Mouse (Mus musculus): ENCODE data around the gene Krt34. TPM values are rescaled to one million over a fixed set of nuclear protein-coding genes. Genes with fewer than 3 reads are reported as not detected.
A peak's percentile ranks its signal among the peaks of the same experiment; 100 is the strongest.

Krt34 gene
- polyA plus RNA-seq, 1 experiment from 2014 or later = 1.1 TPM

DNA sequence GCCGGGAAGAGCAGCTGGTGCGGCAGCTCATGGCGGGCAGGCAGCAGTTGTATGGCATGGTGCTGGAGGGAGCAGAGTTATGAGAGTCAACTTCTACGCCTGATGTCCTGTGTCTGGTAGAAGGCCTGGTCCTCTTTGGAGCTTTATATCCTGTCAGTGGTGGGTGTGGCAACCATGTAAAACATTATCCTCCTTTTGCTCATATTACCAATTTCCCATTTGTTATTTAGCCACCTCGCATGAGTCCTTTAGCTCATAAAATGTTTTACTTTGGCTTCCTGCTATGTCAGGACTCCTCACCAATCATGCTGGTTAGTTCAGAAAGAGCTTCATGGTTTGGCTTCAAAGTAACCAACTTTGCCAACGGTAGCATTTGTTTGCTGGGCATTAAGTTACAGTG, 11.6 kb downstream of the Krt34 start, which contains the start of gene Krt33b:
Gene Krt33b, minus strand, starts transcription at position 101 of the 400 bp plus-strand sequence.
- Histone ChIP-seq H3K9ac (no peak within 1 kb of the TSS), H3K4me3 (no peak within 1 kb of the TSS), H3K4me1 (no peaks in the 10 kb centered on the region), H3K4me2 (no peak within 1 kb of the TSS), H3K27ac (no peak within 1 kb of the TSS), H3K27me3 (no peaks in the 10 kb centered on the region), H3K9me3 (no peaks in the 10 kb centered on the region), H3K36me3 (no peaks in the 10 kb centered on the region)
- no peak for ATAC-seq (ENCODE audit: insufficient number of reproducible peaks, low FRiP score, low TSS enrichment, low read depth)
- WGBS = 81% methylated on average over 6 of the region's 6 CpGs

DNA sequence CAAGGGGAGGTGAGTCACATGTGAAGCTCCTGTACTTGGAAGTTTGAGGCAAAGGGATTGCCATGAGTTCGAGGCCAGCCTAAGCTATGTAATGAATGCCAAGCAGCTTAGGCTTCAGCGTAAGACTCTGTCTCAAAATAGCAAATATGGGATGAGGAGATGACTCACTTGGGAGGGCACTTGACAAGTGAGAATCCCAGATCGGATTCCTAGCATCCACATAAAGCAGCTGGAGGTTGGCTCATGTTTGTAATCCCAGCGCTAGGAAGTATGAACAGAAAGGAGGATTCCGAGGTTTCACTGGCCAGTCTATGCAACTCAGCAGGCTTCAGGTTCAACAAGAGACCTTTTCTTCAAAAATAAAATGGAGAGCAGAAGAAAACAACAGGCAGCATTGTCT, 19.9 kb downstream of the Krt34 start:
- Histone ChIP-seq H3K4me1 (no peaks in the 10 kb centered on the region), H3K27ac (no peak overlapping the region), H3K9ac (no peak overlapping the region), H3K27me3 (no peaks in the 10 kb centered on the region), H3K9me3 (no peaks in the 10 kb centered on the region), H3K4me2 (no peak overlapping the region), H3K36me3 (no peaks in the 10 kb centered on the region), H3K4me3 (no peak overlapping the region)
- ATAC-seq (ENCODE audit: insufficient number of reproducible peaks, low FRiP score, low TSS enrichment, low read depth) = no peak
- 73% methylated on average over 5 of the region's 5 CpGs for WGBS

DNA sequence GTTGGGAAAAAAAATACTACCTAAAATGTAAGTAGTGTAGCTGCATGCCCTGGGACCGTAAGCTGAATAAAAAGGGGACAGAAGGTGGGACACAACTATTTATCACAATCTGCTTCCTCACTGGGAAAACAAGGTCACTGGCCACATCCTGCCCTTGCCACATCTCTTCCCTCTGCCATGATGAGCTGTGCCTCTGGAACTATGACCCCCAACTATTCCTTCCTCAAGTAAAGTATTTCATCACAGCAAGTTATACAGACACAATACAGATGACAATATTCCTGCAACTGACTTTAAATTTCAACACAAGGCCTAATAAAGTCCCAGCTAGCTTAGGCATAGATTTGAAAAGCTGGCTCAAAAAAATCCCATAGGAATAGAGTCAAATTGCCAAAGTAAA, 21.9 kb downstream of the Krt34 start:
- Histone ChIP-seq H3K27me3 (no peaks in the 10 kb centered on the region), H3K4me2 (no peak overlapping the region), H3K9me3 (no peaks in the 10 kb centered on the region), H3K9ac (no peak overlapping the region), H3K27ac (no peak overlapping the region), H3K4me1 (no peaks in the 10 kb centered on the region), H3K4me3 (no peak overlapping the region), H3K36me3 (no peaks in the 10 kb centered on the region)
- WGBS = 64% methylated on average over 1 of the region's 1 CpGs
- no peak for ATAC-seq (ENCODE audit: insufficient number of reproducible peaks, low FRiP score, low TSS enrichment, low read depth)

DNA sequence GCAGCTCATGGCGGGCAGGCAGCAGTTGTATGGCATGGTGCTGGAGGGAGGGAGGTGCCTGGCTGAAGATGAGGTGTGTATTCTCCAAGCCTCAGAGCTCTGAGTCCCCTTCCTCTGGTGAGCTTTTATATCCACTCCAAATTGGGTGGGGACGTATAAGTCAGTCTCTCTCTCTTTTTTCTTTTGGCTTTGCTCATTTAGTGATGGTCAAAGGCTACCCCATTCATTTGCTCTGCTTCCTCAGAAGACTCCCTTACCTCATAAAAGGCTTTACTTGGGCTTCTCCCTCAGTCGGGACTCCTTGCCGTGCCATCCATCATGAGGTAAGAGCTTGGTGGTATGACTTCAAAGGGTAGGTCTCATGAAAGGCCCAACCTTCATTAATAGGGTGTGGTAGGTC, 25.2 kb downstream of the Krt34 start, which contains the start of gene Krt33a:
Gene Krt33a, minus strand, starts transcription at position 101 of the 400 bp plus-strand sequence.
- no peak within 1 kb of the TSS for H3K4me2 ChIP-seq
- no peak for ATAC-seq (ENCODE audit: insufficient number of reproducible peaks, low FRiP score, low TSS enrichment, low read depth)
- no peak within 1 kb of the TSS for H3K27ac ChIP-seq
- no peaks in the 10 kb centered on the region for H3K9me3 ChIP-seq
- 69% methylated on average over 4 of the region's 4 CpGs for WGBS
- H3K27me3 ChIP-seq = no peaks in the 10 kb centered on the region
- H3K4me3 ChIP-seq = no peak within 1 kb of the TSS
- H3K36me3 ChIP-seq = no peaks in the 10 kb centered on the region
- H3K4me1 ChIP-seq = no peaks in the 10 kb centered on the region
- no peak within 1 kb of the TSS for H3K9ac ChIP-seq

DNA sequence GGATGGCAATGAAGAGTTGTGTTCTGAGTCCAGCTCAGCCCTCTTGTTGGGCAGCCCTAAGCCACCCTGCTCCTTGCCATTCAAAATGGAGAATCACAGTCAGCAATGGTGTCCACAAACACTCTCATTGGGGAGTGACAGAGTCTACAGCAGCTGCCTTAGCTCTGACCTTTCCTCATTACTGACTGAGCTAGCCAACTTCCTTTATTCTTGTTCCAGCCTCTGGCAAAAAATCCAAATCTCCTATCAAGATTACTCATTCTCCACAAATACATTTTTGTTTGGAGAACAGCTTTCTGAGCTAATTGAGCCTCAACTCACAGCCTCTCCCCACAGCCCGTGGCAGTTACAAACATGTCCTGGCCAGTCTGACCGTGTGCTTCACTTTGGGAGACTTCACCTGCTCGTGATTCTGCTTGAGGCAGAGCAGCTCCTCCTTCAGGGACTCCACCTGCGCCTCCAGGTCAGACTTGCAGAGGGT, 27.6 kb downstream of the Krt34 start:
- Histone ChIP-seq H3K9me3 (no peaks in the 10 kb centered on the region), H3K4me1 (no peaks in the 10 kb centered on the region), H3K27me3 (no peaks in the 10 kb centered on the region), H3K36me3 (no peaks in the 10 kb centered on the region), H3K4me2 (no peak overlapping the region), H3K9ac (no peak overlapping the region), H3K27ac (no peak overlapping the region), H3K4me3 (no peak overlapping the region)
- WGBS = 64% methylated on average over 4 of the region's 4 CpGs
- no peak for ATAC-seq (ENCODE audit: insufficient number of reproducible peaks, low FRiP score, low TSS enrichment, low read depth)

DNA sequence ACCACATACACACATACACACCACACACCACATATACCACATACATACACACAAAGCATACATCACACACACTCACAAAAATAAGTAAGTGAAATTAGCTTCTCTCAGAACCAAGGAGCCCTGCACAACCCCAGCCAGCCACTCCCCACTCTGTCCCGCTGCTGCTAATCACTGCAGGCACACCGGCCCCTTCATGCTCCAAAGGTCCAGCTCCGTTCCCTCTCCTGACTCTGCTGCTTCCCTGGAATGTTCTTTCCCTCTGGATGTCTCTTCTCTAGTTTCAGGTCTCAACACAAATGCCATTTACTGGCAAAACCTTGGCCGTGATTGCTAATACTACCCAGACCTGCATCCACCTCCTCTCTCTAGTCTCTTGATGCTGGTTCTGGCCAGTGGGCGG, 30.7 kb downstream of the Krt34 start:
- H3K36me3 ChIP-seq = no peaks in the 10 kb centered on the region
- no peaks in the 10 kb centered on the region for H3K4me1 ChIP-seq
- no peaks in the 10 kb centered on the region for H3K9me3 ChIP-seq
- no peak overlapping the region for H3K4me3 ChIP-seq
- no peak overlapping the region for H3K27ac ChIP-seq
- 82% methylated on average over 5 of the region's 5 CpGs for WGBS
- H3K9ac ChIP-seq = no peak overlapping the region
- no peaks in the 10 kb centered on the region for H3K27me3 ChIP-seq
- ATAC-seq (ENCODE audit: insufficient number of reproducible peaks, low FRiP score, low TSS enrichment, low read depth) = no peak
- no peak overlapping the region for H3K4me2 ChIP-seq

DNA sequence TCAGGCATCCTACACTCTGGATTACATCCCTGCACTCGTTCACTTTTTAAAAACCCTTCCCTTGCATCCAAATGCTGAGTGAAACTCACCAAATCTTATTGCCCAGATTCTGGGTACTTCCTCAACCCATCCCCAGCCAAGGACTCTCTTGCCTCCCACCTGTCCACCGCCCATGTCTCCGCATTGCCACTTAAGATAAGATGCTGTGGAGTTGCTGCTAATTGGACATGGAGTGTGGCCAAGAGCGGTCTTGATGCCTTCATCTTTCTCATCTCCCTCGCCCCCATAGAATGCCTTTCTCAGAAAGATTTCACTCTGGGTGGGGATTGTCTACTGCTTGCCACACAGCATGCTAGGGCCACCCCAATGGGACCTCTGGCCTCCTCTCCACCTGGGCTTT, 33.0 kb downstream of the Krt34 start:
- WGBS = 86% methylated on average over 5 of the region's 5 CpGs
- H3K4me2 ChIP-seq = no peak overlapping the region
- no peak overlapping the region for H3K4me3 ChIP-seq
- H3K27me3 ChIP-seq = no peaks in the 10 kb centered on the region
- no peaks in the 10 kb centered on the region for H3K9me3 ChIP-seq
- no peaks in the 10 kb centered on the region for H3K36me3 ChIP-seq
- ATAC-seq (ENCODE audit: insufficient number of reproducible peaks, low FRiP score, low TSS enrichment, low read depth) = no peak
- H3K4me1 ChIP-seq = no peaks in the 10 kb centered on the region
- no peak overlapping the region for H3K9ac ChIP-seq
- no peak overlapping the region for H3K27ac ChIP-seq

DNA sequence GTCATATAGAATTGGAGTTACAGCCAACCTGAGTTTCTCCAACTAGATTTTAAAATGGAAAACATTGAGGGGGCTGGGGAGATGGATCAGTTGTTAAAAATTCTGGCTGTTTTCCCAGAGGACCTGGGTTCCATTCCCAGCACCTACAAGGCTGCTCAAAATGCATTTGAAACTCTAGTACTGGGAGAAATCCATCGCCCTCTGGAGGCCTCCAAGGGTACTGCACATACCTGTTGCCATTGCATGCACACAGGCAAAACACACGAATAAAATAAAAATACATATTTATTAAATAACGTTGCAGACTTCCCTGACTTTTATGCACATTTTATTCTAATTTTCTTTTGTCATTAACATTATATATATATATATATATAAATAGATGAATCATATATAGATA, 34.7 kb downstream of the Krt34 start:
- Histone ChIP-seq H3K4me2 (no peak overlapping the region), H3K4me1 (no peaks in the 10 kb centered on the region), H3K9ac (no peak overlapping the region), H3K27ac (no peak overlapping the region), H3K27me3 (no peaks in the 10 kb centered on the region), H3K4me3 (no peak overlapping the region), H3K9me3 (no peaks in the 10 kb centered on the region), H3K36me3 (no peaks in the 10 kb centered on the region)
- WGBS = 52% methylated on average over 3 of the region's 3 CpGs
- ATAC-seq (ENCODE audit: insufficient number of reproducible peaks, low FRiP score, low TSS enrichment, low read depth) = no peak

DNA sequence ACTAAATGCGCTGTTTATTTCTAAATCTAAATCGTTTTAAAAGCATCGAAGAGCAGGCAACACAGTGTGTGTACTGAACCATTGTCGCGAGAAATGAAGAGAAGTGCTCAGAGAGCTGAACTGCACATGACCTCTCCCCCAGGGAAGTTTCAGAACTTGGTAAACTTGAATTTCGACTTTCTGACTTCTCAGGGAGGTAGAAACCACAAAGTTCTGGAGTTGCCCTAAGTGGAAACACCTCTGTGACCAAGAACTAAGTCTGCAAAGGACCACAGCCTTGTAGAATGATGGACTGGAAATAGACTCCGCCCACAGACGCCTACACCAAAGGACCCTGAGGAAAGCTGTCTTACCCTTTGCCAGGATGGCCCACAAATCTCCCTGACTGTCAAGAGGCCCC, 35.4 kb downstream of the Krt34 start:
- peak overlapping the region; percentile 27; the same call in 1 of the 2 replicates for H3K27ac ChIP-seq

DNA sequence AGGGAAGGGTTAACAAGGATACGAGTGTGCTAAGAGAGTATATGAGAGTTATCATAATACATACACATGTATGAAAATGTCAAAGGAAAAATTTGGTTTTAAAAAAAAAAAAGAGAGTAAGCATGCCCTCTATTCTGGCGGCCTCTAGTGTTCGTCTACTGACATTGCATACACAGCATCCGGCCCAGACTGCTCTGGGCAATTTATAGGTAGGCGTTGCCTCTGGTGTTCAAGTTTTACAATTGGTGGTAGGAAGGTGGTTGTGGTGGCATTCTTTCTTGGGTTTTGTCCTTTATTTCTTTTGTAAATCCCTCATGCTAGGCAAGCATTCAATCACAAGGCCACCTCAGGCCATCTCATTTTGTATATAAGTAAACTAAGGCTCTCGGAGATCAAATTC, 36.5 kb downstream of the Krt34 start:
- Histone ChIP-seq H3K4me3 (no peak overlapping the region), H3K4me2 (no peak overlapping the region), H3K27ac (no peak overlapping the region), H3K9me3 (no peaks in the 10 kb centered on the region), H3K4me1 (no peaks in the 10 kb centered on the region), H3K27me3 (no peaks in the 10 kb centered on the region), H3K9ac (no peak overlapping the region), H3K36me3 (no peaks in the 10 kb centered on the region)
- ATAC-seq (ENCODE audit: insufficient number of reproducible peaks, low FRiP score, low TSS enrichment, low read depth) = no peak
- 20% methylated on average over 6 of the region's 6 CpGs for WGBS

More for the DNA sequence above, 35.4 kb downstream of the Krt34 start:
- Histone ChIP-seq H3K9ac (no peak overlapping the region), H3K9me3 (no peaks in the 10 kb centered on the region), H3K4me1 (no peaks in the 10 kb centered on the region), H3K4me3 (no peak overlapping the region), H3K27me3 (no peaks in the 10 kb centered on the region), H3K4me2 (no peak overlapping the region), H3K36me3 (no peaks in the 10 kb centered on the region)
- 73% methylated on average over 8 of the region's 8 CpGs for WGBS
- no peak for ATAC-seq (ENCODE audit: insufficient number of reproducible peaks, low FRiP score, low TSS enrichment, low read depth)

DNA sequence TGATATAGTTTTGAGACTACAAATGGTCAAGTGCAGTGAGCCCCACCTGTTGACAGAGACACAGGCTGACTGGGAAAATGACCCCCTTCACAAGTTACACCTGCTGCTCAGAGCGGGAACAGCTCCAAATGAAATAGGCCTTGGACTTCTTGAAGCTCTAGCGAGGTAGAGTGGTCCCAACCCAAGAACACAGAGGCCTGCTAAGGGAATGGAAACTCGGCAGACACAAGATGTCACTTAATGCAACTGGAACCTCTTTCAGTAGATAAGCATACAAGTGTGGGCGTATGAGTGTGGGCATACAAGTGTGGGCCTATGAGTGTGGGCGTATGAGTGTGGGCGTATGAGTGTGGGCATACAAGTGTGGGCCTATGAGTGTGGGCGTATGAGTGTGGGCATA, 42.3 kb downstream of the Krt34 start:
- H3K9me3 ChIP-seq = no peaks in the 10 kb centered on the region
- no peak overlapping the region for H3K4me2 ChIP-seq
- H3K4me3 ChIP-seq = no peak overlapping the region
- 0 out of 2 replicates have a peak, but pooled peaks cover 10% of the 10 kb centered on the region for H3K27me3 ChIP-seq
- H3K36me3 ChIP-seq = no peaks in the 10 kb centered on the region
- ATAC-seq (ENCODE audit: insufficient number of reproducible peaks, low FRiP score, low TSS enrichment, low read depth) = no peak; the same call in 1 of the 2 replicates
- no peak overlapping the region for H3K9ac ChIP-seq
- no peaks in the 10 kb centered on the region; the same call in 1 of the 2 replicates for H3K4me1 ChIP-seq
- WGBS = 85% methylated on average over 7 of the region's 7 CpGs
- no peak overlapping the region for H3K27ac ChIP-seq

DNA sequence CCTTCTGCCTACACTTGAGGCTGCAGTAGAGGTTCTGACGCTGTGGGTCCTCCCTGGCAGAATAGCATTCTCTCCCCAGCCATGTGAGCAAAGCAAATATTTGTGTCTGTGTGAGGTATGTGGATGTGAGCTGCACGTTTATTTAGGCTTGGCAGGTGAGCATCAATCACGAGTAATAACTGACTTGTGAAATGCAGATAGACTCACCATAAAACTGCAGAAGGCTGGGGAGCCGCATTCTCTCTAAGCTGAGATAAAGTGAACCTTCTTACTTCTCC, 47.0 kb downstream of the Krt34 start:
- peaks cover 22% of the 10 kb centered on the region; the same call in 1 of the 2 replicates for H3K27me3 ChIP-seq
- WGBS = 32% methylated on average over 4 of the region's 4 CpGs
- H3K9ac ChIP-seq = no peak overlapping the region
- no peaks in the 10 kb centered on the region for H3K36me3 ChIP-seq
- ATAC-seq (ENCODE audit: insufficient number of reproducible peaks, low FRiP score, low TSS enrichment, low read depth) = no peak
- no peak overlapping the region for H3K4me2 ChIP-seq
- no peak overlapping the region for H3K4me3 ChIP-seq
- no peak overlapping the region for H3K27ac ChIP-seq
- no peaks in the 10 kb centered on the region for H3K9me3 ChIP-seq
- peaks cover 5% of the 10 kb centered on the region; the same call in 1 of the 2 replicates for H3K4me1 ChIP-seq

All from limb, embryonic 15.5 days (tissue).